Mouse (Mus musculus) embryonic fibroblast, embryonic 13.5 days (primary cell): ENCODE measurements around the gene Foxk1. TPM values are rescaled to one million over a fixed set of nuclear protein-coding genes. Genes with fewer than 3 reads are reported as not detected.

ENCODE experiments used
- H3K27ac ChIP-seq: 2 replicates; pipeline ENCODE4 v1.5.1; 2012; ENCODE audit warnings: low read length, control low read depth, inconsistent platforms; ENCODE audit not compliant: insufficient read depth
- H3K4me1 ChIP-seq: 2 replicates; pipeline ENCODE4 v1.6.1; 2011; ENCODE audit warnings: low read length; ENCODE audit not compliant: control insufficient read depth, insufficient read depth
- H3K4me3 ChIP-seq: 2 replicates; pipeline ENCODE4 v1.5.1; 2011; ENCODE audit warnings: mild to moderate bottlenecking, control low read depth, low read length; ENCODE audit not compliant: insufficient read depth
- CTCF ChIP-seq: IDR thresholded peaks from 2 replicates; pipeline ENCODE4 v1.5.1; 2011; ENCODE audit warnings: mild to moderate bottlenecking, control low read depth, low read length, moderate library complexity, borderline replicate concordance; ENCODE audit not compliant: insufficient read depth
- POLR2A ChIP-seq: IDR thresholded peaks from 2 replicates; pipeline ENCODE4 v1.6.1; 2011; ENCODE audit warnings: low read depth, mild to moderate bottlenecking, control low read depth, low read length, moderate library complexity
- polyA plus RNA-seq: library from polyadenylated mRNA; stranded (reverse); fragments of >200 nt; gene quantifications from 2 replicates; pipeline ENCODE4 v1.2.4, GENCODE M21; 2011; ENCODE audit warnings: low read depth; ENCODE audit not compliant: missing spikeins, insufficient read length

The Foxk1 gene
- polyA plus RNA-seq, 1 experiment = 38.3 TPM

- Histone ChIP-seq H3K4me1 (peaks cover 11% of the 10 kb centered on the region), H3K27ac (peak overlapping the region; percentile 93), H3K4me3 (no peak overlapping the region)
- TF ChIP-seq CTCF (no peak), POLR2A (peak; percentile 22)
These were observed 14.3 kb upstream of the Foxk1 start for GRCm38 (mm10) chr5:142386784-142387680.

- Histone ChIP-seq H3K4me3 (no peak overlapping the region), H3K4me1 (peaks cover 11% of the 10 kb centered on the region), H3K27ac (peak overlapping the region; percentile 93)
- TF ChIP-seq POLR2A = no peak
- peak; percentile 51; the same call in 1 of the 2 replicates for TF ChIP-seq CTCF
These were observed 13.6 kb upstream of the Foxk1 start for GRCm38 (mm10) chr5:142387716-142388115.

- no peak for TF ChIP-seq POLR2A
- TF ChIP-seq CTCF = no peak
- Histone ChIP-seq H3K27ac (peak overlapping the region; percentile 60), H3K4me1 (no peaks in the 10 kb centered on the region)
These were observed 9.6 kb upstream of the Foxk1 start for GRCm38 (mm10) chr5:142391691-142392090.

GRCm38 (mm10) chr5:142394602-142395252, 6.6 kb upstream of the Foxk1 start:
- H3K4me3 ChIP-seq = no peak overlapping the region
- no peak overlapping the region for H3K27ac ChIP-seq
- TF ChIP-seq CTCF (no peak), POLR2A (no peak)
- no peaks in the 10 kb centered on the region for H3K4me1 ChIP-seq

More at GRCm38 (mm10) chr5:142391691-142392090, 9.6 kb upstream of the Foxk1 start:
- no peak overlapping the region for H3K4me3 ChIP-seq

- Histone ChIP-seq H3K4me1 (no peaks in the 10 kb centered on the region; the same call in 1 of the 2 replicates), H3K4me3 (no peak overlapping the region), H3K27ac (no peak overlapping the region)
- TF ChIP-seq POLR2A (no peak), CTCF (no peak)
These were observed 5.4 kb upstream of the Foxk1 start for GRCm38 (mm10) chr5:142395909-142396308.

GRCm38 (mm10) chr5:142400181-142400883, 965 bp upstream of the Foxk1 start:
- TF ChIP-seq CTCF (no peak), POLR2A (0 out of 2 replicates have a peak, but pooled peaks have one; percentile 14)
- no peak overlapping the region for H3K4me3 ChIP-seq
- H3K4me1 ChIP-seq = peaks cover 6% of the 10 kb centered on the region
- 0 out of 2 replicates have a peak overlapping the region, but pooled peaks have one; percentile 30 for H3K27ac ChIP-seq

GRCm38 (mm10) chr5:142401641-142402625, 636 bp downstream of the Foxk1 start:
- Histone ChIP-seq H3K4me1 (peaks cover 8% of the 10 kb centered on the region), H3K27ac (peak overlapping the region; percentile 59), H3K4me3 (peak overlapping the region; percentile 65)
- TF ChIP-seq POLR2A = no peak; the same call in none of the 2 replicates
- no peak for TF ChIP-seq CTCF

GRCm38 (mm10) chr5:142403694-142404093, 2.4 kb downstream of the Foxk1 start:
- TF ChIP-seq POLR2A (no peak), CTCF (no peak)
- Histone ChIP-seq H3K4me1 (peaks cover 11% of the 10 kb centered on the region), H3K4me3 (no peak overlapping the region)

More at GRCm38 (mm10) chr5:142403694-142404093, 2.4 kb downstream of the Foxk1 start:
- no peak overlapping the region for H3K27ac ChIP-seq
